Mouse (Mus musculus) thymus, postnatal 0 days (tissue): ENCODE results near the gene Lhfp. TPM values are rescaled to one million over a fixed set of nuclear protein-coding genes. Genes with fewer than 3 reads are reported as not detected.
A peak's percentile ranks its signal among the peaks of the same experiment; 100 is the strongest.
"Not testable (repeated sequence)": the region's sequence is repeated elsewhere in the genome, so short reads cannot be mapped to it uniquely, and the experiment has no call there.

ENCODE experiments used
- DNase-seq: peaks from one replicate; pipeline ENCODE4 v3.0.0-alpha.2; 2015; ENCODE audit warnings: low spot score
- polyA plus RNA-seq: library from polyadenylated mRNA; unstranded; fragments of >200 nt; fragmentation: Nextera tagmentation; extraction: Ambion mirVana; gene quantifications from 2 replicates; pipeline ENCODE4 v1.2.1, GENCODE M21; 2015

The Lhfp gene
- polyA plus RNA-seq, 1 experiment from 2014 or later, result 8.1 TPM

- no peak for DNase-seq
Measured at GRCm38 (mm10) chr3:53210691-53211526, 169.6 kb downstream of the Lhfp start.

GRCm38 (mm10) chr3:53212599-53212998, 171.3 kb downstream of the Lhfp start:
- no peak for DNase-seq

- DNase-seq, result no peak
Measured at GRCm38 (mm10) chr3:53213346-53213745, 172.0 kb downstream of the Lhfp start.

GRCm38 (mm10) chr3:53213746-53214271, 172.5 kb downstream of the Lhfp start:
- no peak for DNase-seq

GRCm38 (mm10) chr3:53214386-53214785, 173.1 kb downstream of the Lhfp start:
- no peak for DNase-seq

GRCm38 (mm10) chr3:53217697-53218096, 176.4 kb downstream of the Lhfp start:
- no peak for DNase-seq

GRCm38 (mm10) chr3:53221531-53222272, 180.4 kb downstream of the Lhfp start:
- no peak for DNase-seq

GRCm38 (mm10) chr3:53224141-53224540, 182.8 kb downstream of the Lhfp start:
- DNase-seq, result no peak

- no peak for DNase-seq
Measured at GRCm38 (mm10) chr3:53225774-53226173, 184.4 kb downstream of the Lhfp start.

- no peak for DNase-seq
Measured at GRCm38 (mm10) chr3:53226223-53226622, 184.9 kb downstream of the Lhfp start.

- no peak for DNase-seq
Measured at GRCm38 (mm10) chr3:53227866-53228265, 186.5 kb downstream of the Lhfp start.

GRCm38 (mm10) chr3:53230562-53230961, 189.2 kb downstream of the Lhfp start:
- no peak for DNase-seq

GRCm38 (mm10) chr3:53231112-53231511, 189.8 kb downstream of the Lhfp start:
- DNase-seq, result no peak

- not testable (repeated sequence) for DNase-seq
Measured at GRCm38 (mm10) chr3:53232411-53232810, 191.1 kb downstream of the Lhfp start.

- DNase-seq, result no peak
Measured at GRCm38 (mm10) chr3:53234689-53235088, 193.4 kb downstream of the Lhfp start.

- no peak for DNase-seq
Measured at GRCm38 (mm10) chr3:53236471-53236870, 195.1 kb downstream of the Lhfp start.

- DNase-seq, result no peak
Measured at GRCm38 (mm10) chr3:53240150-53240549, 198.8 kb downstream of the Lhfp start.

- no peak for DNase-seq
Measured at GRCm38 (mm10) chr3:53245571-53246208, 204.4 kb downstream of the Lhfp start.

GRCm38 (mm10) chr3:53247102-53247501, 205.8 kb downstream of the Lhfp start:
- DNase-seq, result peak; percentile 30

GRCm38 (mm10) chr3:53248158-53248874, 207.0 kb downstream of the Lhfp start:
- DNase-seq, result no peak

- DNase-seq, result no peak
Measured at GRCm38 (mm10) chr3:53252556-53252955, 211.2 kb downstream of the Lhfp start.
